Mouse (Mus musculus): ENCODE measurements around the gene Araf.

Gene Araf

GRCm38 (mm10) chrX:20847232-20847631 lies 49.6 kb downstream of the Araf start:
- intact Hi-C loops (cut with DNase I): no loop called here

- intact Hi-C loops (cut with DNase I): no loop called here
These were observed 50.2 kb downstream of the Araf start for GRCm38 (mm10) chrX:20847816-20848215.

- intact Hi-C loops (cut with DNase I): no loop called here
These were observed 50.8 kb downstream of the Araf start for GRCm38 (mm10) chrX:20848256-20848984.

- intact Hi-C loops (cut with DNase I): no loop called here
These were observed 56.2 kb downstream of the Araf start for GRCm38 (mm10) chrX:20853794-20854193.

- intact Hi-C loops (cut with DNase I): no loop called here
These were observed 64.0 kb downstream of the Araf start for GRCm38 (mm10) chrX:20861453-20862104.

GRCm38 (mm10) chrX:20862105-20863065 lies 64.8 kb downstream of the Araf start:
- intact Hi-C loops (cut with DNase I): no loop called here

- intact Hi-C loops (cut with DNase I): no loop called here
These were observed 65.8 kb downstream of the Araf start for GRCm38 (mm10) chrX:20863161-20864101.

- intact Hi-C loops (cut with DNase I): no loop called here
These were observed 70.5 kb downstream of the Araf start for GRCm38 (mm10) chrX:20868091-20868490.

GRCm38 (mm10) chrX:20869203-20869602 lies 71.6 kb downstream of the Araf start:
- intact Hi-C loops (cut with DNase I): no loop called here

GRCm38 (mm10) chrX:20869962-20870513 lies 72.4 kb downstream of the Araf start, which contains the start of gene Timp1:
Gene Timp1, plus strand, starts transcription at chrX:20870166.
- intact Hi-C loops (cut with DNase I): no loop called here

- intact Hi-C loops (cut with DNase I): no loop called here
These were observed 75.4 kb downstream of the Araf start for GRCm38 (mm10) chrX:20872928-20873500.

GRCm38 (mm10) chrX:20875241-20875640 lies 77.6 kb downstream of the Araf start:
- intact Hi-C loops (cut with DNase I): no loop called here

- intact Hi-C loops (cut with DNase I): no loop called here
These were observed 112.5 kb downstream of the Araf start for GRCm38 (mm10) chrX:20910074-20910473.

Small RNA genes lying within 50 kb of the gene (microRNA-seq; reads per million reads assigned to microRNA genes)
- gene Gm24824: 0 reads per million in 2 experiments
- 0.46 to 0.62 reads per million in 2 experiments for gene Mir5617
